Mouse (Mus musculus) intestine, embryonic 14.5 days (tissue): ENCODE measurements at regions not wholly inside any gene's neighbourhood (a gene's known extent, or its start where the extent isn't known, plus 50 kb on each side); places are given as distances from the start of the nearest gene placed in this dataset.
"Not testable (repeated sequence)": the region's sequence is repeated elsewhere in the genome, so short reads cannot be mapped to it uniquely, and the experiment has no call there.

Source experiments
- ATAC-seq: fragments of 200-750 bp; cut with Nextera tagmentation; replicated peaks from 2 replicates; pipeline ENCODE4 v1.8.0; 2017; ENCODE audit warnings: low read depth, moderate number of reproducible peaks, moderate TSS enrichment, moderate library complexity; ENCODE audit not compliant: low FRiP score, low TSS enrichment
- DNase-seq: peaks from one replicate; pipeline ENCODE4 v3.0.0-alpha.2; 2018; ENCODE audit warnings: low spot score
- H3K27ac ChIP-seq: fragments of 300-500 bp; sonication (generic); 2 replicates; pipeline ENCODE4 v1.5.1; 2014; ENCODE audit warnings: low read depth, mild to moderate bottlenecking, control low read depth
- H3K27me3 ChIP-seq: fragments of 300-500 bp; sonication (generic); replicated peaks from 2 replicates; pipeline ENCODE4 v1.6.1; 2014; ENCODE audit warnings: low read length, control low read depth; ENCODE audit not compliant: control insufficient read depth, insufficient read depth
- H3K36me3 ChIP-seq: fragments of 300-500 bp; sonication (generic); 2 replicates; pipeline ENCODE4 v1.6.1; 2014; ENCODE audit warnings: low read length, control low read depth; ENCODE audit not compliant: control insufficient read depth, insufficient read depth
- H3K4me1 ChIP-seq: fragments of 300-500 bp; sonication (generic); replicated peaks from 2 replicates; pipeline ENCODE4 v1.6.1; 2014; ENCODE audit warnings: low read length, control low read depth, mixed read lengths; ENCODE audit not compliant: control insufficient read depth, insufficient read depth
- H3K4me2 ChIP-seq: fragments of 300-500 bp; sonication (generic); 2 replicates; pipeline ENCODE4 v1.6.1; 2014; ENCODE audit warnings: low read length
- H3K4me3 ChIP-seq: fragments of 300-500 bp; sonication (generic); 2 replicates; pipeline ENCODE4 v1.5.1; 2014; ENCODE audit warnings: low read depth, low read length, control low read depth, mixed read lengths
- H3K9ac ChIP-seq: fragments of 300-500 bp; sonication (generic); 2 replicates; pipeline ENCODE4 v1.6.1; 2014; ENCODE audit warnings: mild to moderate bottlenecking, low read length
- H3K9me3 ChIP-seq: fragments of 300-500 bp; sonication (generic); 2 replicates; pipeline ENCODE4 v1.6.1; 2016; ENCODE audit warnings: low read length, control low read depth; ENCODE audit not compliant: control insufficient read depth
- WGBS: fragments of 180-500 bp; shearing (Covaris S2); extraction: QIAGEN DNeasy Blood & Tissue Kit; methylation state at CpG from one replicate; pipeline ENCODE4 v1.1.7; 2014; 5-methylcytosine and 5-hydroxymethylcytosine counted together

- Histone ChIP-seq H3K27ac (no peak overlapping the region), H3K4me2 (no peak overlapping the region), H3K9ac (no peak overlapping the region), H3K27me3 (no peaks in the 10 kb centered on the region), H3K4me3 (no peak overlapping the region), H3K36me3 (no peaks in the 10 kb centered on the region), H3K9me3 (no peaks in the 10 kb centered on the region), H3K4me1 (no peaks in the 10 kb centered on the region)
- ATAC-seq (no peak), DNase-seq (peak; percentile 65)
- 94% methylated on average over 4 of the region's 4 CpGs for WGBS
Measured at GRCm38 (mm10) chr11:121894801-121895200, 64.8 kb downstream of the Ptchd3 start.

- not testable (repeated sequence) for H3K36me3 ChIP-seq, H3K27me3 ChIP-seq, H3K9me3 ChIP-seq, H3K9ac ChIP-seq, H3K27ac ChIP-seq, H3K4me2 ChIP-seq, H3K4me3 ChIP-seq, ATAC-seq, H3K4me1 ChIP-seq, DNase-seq
- WGBS = 77% methylated on average over 6 of the region's 6 CpGs
Measured at GRCm38 (mm10) chr11:121904393-121904792, 74.3 kb downstream of the Ptchd3 start.

DNA sequence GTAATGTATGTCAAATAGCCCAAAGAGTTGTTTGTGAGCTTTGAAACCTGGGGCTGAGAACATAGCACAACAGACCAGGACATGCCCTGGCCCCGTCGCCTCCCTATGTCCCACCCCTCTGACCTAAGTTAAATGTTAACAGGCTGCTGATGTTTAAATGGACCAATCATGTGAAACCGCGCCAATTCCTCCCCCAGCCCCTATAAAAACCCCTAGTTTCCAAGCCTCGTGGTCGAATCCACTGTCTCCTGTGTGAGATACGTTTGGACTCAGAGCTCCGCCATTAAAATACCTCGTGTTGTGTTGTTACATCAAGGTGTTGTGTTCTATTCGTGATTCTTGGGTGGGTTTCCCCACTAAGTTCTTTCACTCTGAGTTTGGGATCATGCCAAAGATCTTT is 94.6 kb downstream of the Ptchd3 start:
- WGBS = 89% methylated on average over 10 of the region's 10 CpGs
- H3K4me3 ChIP-seq, H3K27me3 ChIP-seq, ATAC-seq, H3K4me2 ChIP-seq, H3K9me3 ChIP-seq, H3K36me3 ChIP-seq, H3K27ac ChIP-seq, H3K9ac ChIP-seq, H3K4me1 ChIP-seq, DNase-seq: not testable (repeated sequence)

- H3K4me2 ChIP-seq, H3K4me3 ChIP-seq, H3K9ac ChIP-seq, DNase-seq, H3K9me3 ChIP-seq, ATAC-seq, H3K36me3 ChIP-seq, H3K27me3 ChIP-seq, H3K27ac ChIP-seq, H3K4me1 ChIP-seq: not testable (repeated sequence)
- WGBS = 49% methylated on average over 15 of the region's 16 CpGs
Measured at GRCm38 (mm10) chr11:121925043-121925442, 95.0 kb downstream of the Ptchd3 start.

DNA sequence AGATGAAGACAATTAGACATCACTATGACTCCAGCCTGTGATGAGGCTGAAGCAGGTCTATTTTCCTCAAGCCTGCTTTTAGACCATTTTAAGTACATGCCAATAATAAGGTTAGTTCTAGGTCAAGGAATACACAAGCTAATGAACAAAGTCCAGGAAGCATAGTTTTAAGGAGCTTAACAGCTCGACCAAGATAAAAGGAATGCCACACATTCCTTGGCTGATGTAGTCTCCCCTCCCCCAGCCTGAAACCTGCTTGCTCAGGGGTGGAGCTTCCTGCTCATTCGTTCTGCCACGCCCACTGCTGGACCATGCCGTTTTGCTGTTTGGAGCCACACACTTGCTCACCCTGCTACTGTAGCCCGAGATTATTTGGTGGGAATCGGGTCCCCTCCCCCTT is 121.7 kb downstream of the Ptchd3 start:
- DNase-seq, H3K4me1 ChIP-seq, H3K4me3 ChIP-seq, H3K9me3 ChIP-seq, H3K27me3 ChIP-seq, H3K9ac ChIP-seq, H3K36me3 ChIP-seq, H3K4me2 ChIP-seq, H3K27ac ChIP-seq, ATAC-seq: not testable (repeated sequence)
- WGBS = 63% methylated on average over 6 of the region's 6 CpGs

DNA sequence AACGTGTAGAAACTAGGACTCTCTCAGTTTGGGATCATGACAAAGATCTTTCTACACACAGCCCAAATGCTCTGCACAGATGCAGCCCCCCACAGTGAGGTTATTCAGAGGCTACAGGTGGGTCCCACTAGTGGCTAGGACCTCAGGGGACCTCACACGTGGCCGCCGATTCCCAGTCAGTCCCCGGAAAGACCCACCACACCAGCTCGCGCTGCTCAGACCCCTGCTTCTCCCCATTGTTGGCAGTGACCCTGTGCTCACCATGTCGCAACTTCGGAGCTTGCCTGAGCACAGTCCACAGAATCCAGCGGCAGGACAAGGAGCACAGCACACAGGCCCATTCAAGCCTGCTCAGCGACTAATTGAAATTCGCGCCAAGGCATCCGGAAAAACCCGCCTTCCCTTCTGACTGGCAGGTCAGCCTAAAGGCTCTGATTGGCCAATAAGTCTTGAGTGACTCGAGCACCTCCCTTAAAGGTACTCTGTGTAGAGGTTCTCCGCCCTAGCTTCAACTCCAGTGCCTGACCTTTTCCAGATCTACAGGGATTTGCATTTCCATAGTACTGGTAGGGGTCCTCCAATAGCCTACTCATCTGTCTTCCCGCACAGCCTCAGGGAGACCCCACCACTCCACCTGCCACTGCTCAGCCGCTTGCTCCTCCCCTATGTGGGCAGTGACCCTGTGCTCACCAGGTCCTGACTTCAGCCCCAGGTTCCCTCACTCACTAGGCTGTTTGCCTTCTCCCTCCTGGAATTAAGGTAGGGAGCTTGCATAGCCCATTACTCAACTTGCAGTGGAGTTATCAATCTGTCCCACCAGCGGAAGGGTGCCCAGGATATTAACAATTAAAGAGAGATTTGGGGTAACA is 126.6 kb downstream of the Ptchd3 start:
- H3K27me3 ChIP-seq, H3K27ac ChIP-seq, DNase-seq, H3K36me3 ChIP-seq, H3K4me1 ChIP-seq, ATAC-seq, H3K9ac ChIP-seq, H3K4me3 ChIP-seq, H3K9me3 ChIP-seq: not testable (repeated sequence)
- H3K4me2 ChIP-seq = peak overlapping the region; percentile 23; the same call in 1 of the 2 replicates
- WGBS = 30% methylated on average over 20 of the region's 20 CpGs

GRCm38 (mm10) chr11:121958735-121959134 is 128.7 kb downstream of the Ptchd3 start:
- not testable (repeated sequence) for H3K27ac ChIP-seq, H3K9me3 ChIP-seq, H3K4me3 ChIP-seq, ATAC-seq, H3K4me1 ChIP-seq, H3K9ac ChIP-seq, H3K27me3 ChIP-seq, H3K36me3 ChIP-seq, DNase-seq, H3K4me2 ChIP-seq
- 30% methylated on average over 5 of the region's 5 CpGs for WGBS

GRCm38 (mm10) chr11:121964111-121964510 is 134.1 kb downstream of the Ptchd3 start:
- H3K36me3 ChIP-seq, H3K4me1 ChIP-seq, H3K27ac ChIP-seq, DNase-seq, H3K27me3 ChIP-seq, H3K4me2 ChIP-seq, H3K9ac ChIP-seq, ATAC-seq, H3K4me3 ChIP-seq, H3K9me3 ChIP-seq: not testable (repeated sequence)

- not testable (repeated sequence) for H3K27me3 ChIP-seq, H3K4me1 ChIP-seq, H3K9ac ChIP-seq, H3K4me3 ChIP-seq, H3K9me3 ChIP-seq, ATAC-seq, H3K27ac ChIP-seq, H3K36me3 ChIP-seq, H3K4me2 ChIP-seq, DNase-seq
- WGBS = 7% methylated on average over 1 of the region's 1 CpGs
Measured at GRCm38 (mm10) chr11:121965911-121966310, 135.9 kb downstream of the Ptchd3 start.
